Mouse (Mus musculus) brain, adult 2 months (tissue): ENCODE measurements around the gene Dcdc2a.

Experiments used
- DNase-seq: peaks from one replicate; pipeline ENCODE4 v3.0.0; 2011; ENCODE audit warnings: low read depth, low spot score

Dcdc2a gene

GRCm38 (mm10) chr13:25177835-25178234, 122.0 kb downstream of the Dcdc2a start:
- DNase-seq: no peak

- DNase-seq: no peak
These were observed 122.6 kb downstream of the Dcdc2a start for GRCm38 (mm10) chr13:25178236-25179001.

- no peak for DNase-seq
These were observed 130.9 kb downstream of the Dcdc2a start for GRCm38 (mm10) chr13:25186436-25187325.

GRCm38 (mm10) chr13:25187326-25187710, 131.5 kb downstream of the Dcdc2a start:
- peak; percentile 65 for DNase-seq

- no peak for DNase-seq
These were observed 133.8 kb downstream of the Dcdc2a start for GRCm38 (mm10) chr13:25189419-25190144.

- no peak for DNase-seq
These were observed 134.4 kb downstream of the Dcdc2a start for GRCm38 (mm10) chr13:25190218-25190617.

- DNase-seq: peak; percentile 61
These were observed 139.9 kb downstream of the Dcdc2a start for GRCm38 (mm10) chr13:25195706-25196105.

- no peak for DNase-seq
These were observed 144.1 kb downstream of the Dcdc2a start for GRCm38 (mm10) chr13:25199916-25200315.

GRCm38 (mm10) chr13:25206950-25207349, 151.1 kb downstream of the Dcdc2a start:
- peak; percentile 45 for DNase-seq

- no peak for DNase-seq
These were observed 162.6 kb downstream of the Dcdc2a start for GRCm38 (mm10) chr13:25218394-25218793.

GRCm38 (mm10) chr13:25220186-25220787, 164.5 kb downstream of the Dcdc2a start:
- no peak for DNase-seq

GRCm38 (mm10) chr13:25251893-25252292, 196.1 kb downstream of the Dcdc2a start:
- peak; percentile 64 for DNase-seq

- no peak for DNase-seq
These were observed 198.9 kb downstream of the Dcdc2a start for GRCm38 (mm10) chr13:25254478-25255263.

GRCm38 (mm10) chr13:25257608-25258007, 201.8 kb downstream of the Dcdc2a start:
- peak; percentile 49 for DNase-seq
